Mouse (Mus musculus) stomach, adult 2 months (tissue): ENCODE data around the gene Dhfr. TPM values are rescaled to one million over a fixed set of nuclear protein-coding genes. Genes with fewer than 3 reads are reported as not detected.

Experiments used
- polyA plus RNA-seq: library from polyadenylated mRNA; depleted of rRNA; stranded (reverse); fragments of >200 nt; gene quantifications from 2 replicates; pipeline ENCODE4 v1.2.3, GENCODE M21; 2012; rRNA removed

Dhfr gene
- polyA plus RNA-seq: 0.11 and 0.20 TPM in 2 replicates

DNA sequence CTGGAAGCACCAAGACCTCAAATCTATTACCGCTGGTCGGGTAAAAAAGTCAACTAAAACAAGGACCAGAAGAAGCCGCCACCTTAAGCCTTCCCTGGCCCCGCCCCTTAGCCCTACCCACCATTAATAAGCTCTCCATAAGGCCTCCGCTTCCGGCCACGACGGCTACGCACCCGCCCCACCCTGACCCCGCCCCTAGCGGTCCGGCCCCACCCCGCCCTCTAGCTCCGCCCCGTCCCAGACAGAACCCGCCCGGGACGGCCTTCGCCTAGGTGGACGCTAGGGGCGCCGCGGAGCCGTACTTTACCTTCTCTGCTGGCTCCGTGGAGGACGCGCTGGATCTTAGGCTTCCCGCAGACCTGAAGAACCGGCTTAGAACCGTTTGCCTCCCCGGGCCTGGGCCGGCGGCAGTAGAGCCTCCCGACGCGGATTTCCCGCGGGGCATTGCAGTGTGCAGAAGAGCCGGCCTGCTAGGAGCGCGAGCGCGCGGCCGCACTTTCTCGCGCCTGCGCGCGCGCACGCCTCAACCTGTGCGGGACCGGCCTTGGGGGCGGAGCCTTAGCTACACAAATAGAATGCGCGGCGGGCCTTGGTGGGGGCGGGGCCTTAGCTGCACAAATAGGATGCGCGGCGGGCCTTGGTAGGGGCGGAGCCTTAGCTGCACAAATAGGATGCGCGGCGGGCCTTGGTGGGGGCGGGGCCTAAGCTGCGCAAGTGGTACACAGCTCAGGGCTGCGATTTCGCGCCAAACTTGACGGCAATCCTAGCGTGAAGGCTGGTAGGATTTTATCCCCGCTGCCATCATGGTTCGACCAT lies at the start of gene Dhfr, which contains the start of gene Msh3:
Dhfr (plus strand) TSS at position 271 of the 816 bp plus-strand sequence.
Msh3 (minus strand) TSS at position 548 of the 816 bp plus-strand sequence.

DNA sequence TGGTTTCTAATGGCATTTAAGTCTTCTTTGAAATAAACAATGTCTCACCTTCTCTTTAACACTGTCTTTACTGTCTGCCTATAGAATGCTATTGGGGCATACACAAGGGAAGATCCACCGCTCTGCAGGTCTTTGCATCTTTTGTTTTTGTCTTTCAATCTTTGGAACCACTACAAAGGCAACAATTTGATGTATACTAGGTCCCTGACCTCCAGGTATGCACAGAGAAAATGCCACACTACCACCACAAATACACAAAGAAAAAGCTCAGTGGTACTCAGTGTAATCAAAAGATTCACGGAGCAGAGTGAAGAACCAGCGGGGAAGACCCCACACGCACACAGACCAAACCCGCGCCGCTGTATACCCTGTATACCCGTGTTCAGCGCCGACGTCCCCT lies 48.8 kb upstream of the Dhfr start, which contains the start of gene Gm20379:
Gm20379 (plus strand) TSS at position 301 of the 400 bp plus-strand sequence.

DNA sequence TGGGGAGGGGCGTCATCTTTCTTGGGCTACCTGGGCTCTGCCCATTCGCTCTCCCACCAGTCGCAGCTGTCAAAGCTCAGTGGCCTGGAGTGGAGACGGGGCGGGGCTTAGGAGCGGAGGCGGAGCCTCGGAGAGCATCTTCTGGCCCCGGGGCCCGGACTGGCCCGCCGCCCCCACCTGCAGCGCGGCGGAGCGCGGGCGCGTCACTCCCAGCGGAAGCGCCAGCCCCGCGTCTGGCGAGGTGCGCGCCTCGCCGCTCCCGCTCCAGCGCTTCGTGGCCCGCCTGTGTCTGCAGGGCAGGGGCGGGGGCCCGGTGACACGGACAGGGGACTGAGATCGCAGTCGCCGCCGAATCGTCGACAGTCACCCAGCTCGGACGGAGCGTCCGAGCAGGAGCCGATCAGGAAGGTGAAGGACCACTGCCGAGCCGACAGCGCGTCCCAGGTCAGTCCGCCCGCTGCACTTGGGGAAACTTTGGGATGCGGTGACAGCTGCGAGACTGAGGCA lies 71.3 kb downstream of the Dhfr start, which contains the start of gene Ankrd34b:
Ankrd34b (plus strand) TSS at position 139 of the 507 bp plus-strand sequence.

Other genes starting within 250 kb of the Dhfr start
- gene Rasgrf2, start 223.1 kb upstream of the Dhfr start, polyA plus RNA-seq: 1.5 and 2.5 TPM in 2 replicates
- not detected in 2 replicates for gene Gm20379, start 48.7 kb upstream of the Dhfr start, polyA plus RNA-seq
- 0.69 and 0.81 TPM in 2 replicates for gene Msh3, start 277 bp downstream of the Dhfr start, polyA plus RNA-seq
- gene Ankrd34b, start 71.2 kb downstream of the Dhfr start, polyA plus RNA-seq: not detected in 2 replicates
- 0.19 and 0.85 TPM in 2 replicates for gene Fam151b, start 129.3 kb downstream of the Dhfr start, polyA plus RNA-seq
- gene Zfyve16, start 176.1 kb downstream of the Dhfr start, polyA plus RNA-seq: 0.33 and 0.35 TPM in 2 replicates
- 0.06 TPM in 1 of 2 replicates, not detected in the other for gene Spz1, start 221.4 kb downstream of the Dhfr start, polyA plus RNA-seq